ENCODE assay signal across 9 mouse cellular contexts in genomic region chr6:145417014-145417719, GRCm38 (mm10).
DNase-seq lines count a peak whose midpoint lies in the region; TF ChIP-seq lines count a peak whose summit lies in the region.
"Had no signal": no experiment of that assay in that cellular context is flagged by ENCODE, and none has a peak within 500 bp of the region (broad histone marks: within the 10 kb centered on the region; RNA-seq: fewer than 3 reads in every experiment).

No protein-coding gene starts in this region.

- H3K9ac ChIP-seq in ES-Bruce4 (ENCODE audit: low read depth, poor library complexity, severe bottlenecking): no peak overlapping the region
- H3K9ac ChIP-seq: liver, embryonic 15.5 days had no signal

- TF ChIP-seq EP300 in ES-Bruce4 (IDR thresholded peaks at IDR 0.05; ENCODE audit: insufficient read depth, low read depth, low read length): no peak

- no peaks in the 10 kb centered on the region for H3K9me3 ChIP-seq in ES-Bruce4 (replicated peaks; ENCODE audit: control insufficient read depth, insufficient read depth, low read length, poor library complexity, severe bottlenecking)
- H3K9me3 ChIP-seq: liver, embryonic 15.5 days had no signal

- no peaks in the 10 kb centered on the region for H3K27me3 ChIP-seq in ES-Bruce4 (ENCODE audit: control insufficient read depth, insufficient read depth, low read length, poor library complexity, severe bottlenecking)
- H3K27me3 ChIP-seq: liver, embryonic 15.5 days had no signal

- no peak overlapping the region for H3K4me3 ChIP-seq in ES-Bruce4 (ENCODE audit: low read depth, low read length)
- H3K4me3 ChIP-seq in bone marrow macrophage, adult 2 months (ENCODE audit: insufficient read depth, low read length): no peak overlapping the region
- no peak overlapping the region for H3K4me3 ChIP-seq in gastrocnemius, adult 2 months
- H3K4me3 ChIP-seq: liver, embryonic 15.5 days had no signal

- peak; percentile 81 for TF ChIP-seq CTCF in ES-Bruce4 (IDR thresholded peaks at IDR 0.05; ENCODE audit: low read depth, low read length)
- peak; percentile 71 for TF ChIP-seq CTCF in bone marrow macrophage, adult 2 months (IDR thresholded peaks at IDR 0.05; ENCODE audit: low read depth, low read length)
- peak; percentile 90 for TF ChIP-seq CTCF in gastrocnemius, adult 2 months (IDR thresholded peaks at IDR 0.05)

- H3K36me3 ChIP-seq in ES-Bruce4 (ENCODE audit: control insufficient read depth, insufficient read depth, low read length, poor library complexity, severe bottlenecking): no peaks in the 10 kb centered on the region
- H3K36me3 ChIP-seq: liver, embryonic 15.5 days had no signal

- no peak for TF ChIP-seq POLR2A in ES-Bruce4 (IDR thresholded peaks at IDR 0.05; ENCODE audit: insufficient read depth, low read length)
- no peak for TF ChIP-seq POLR2A in bone marrow macrophage, adult 2 months (IDR thresholded peaks at IDR 0.05; ENCODE audit: borderline replicate concordance, low read depth, low read length)

- H3K27ac ChIP-seq in ES-Bruce4 (ENCODE audit: insufficient read depth, low read length): no peak overlapping the region
- no peak overlapping the region for H3K27ac ChIP-seq in bone marrow macrophage, adult 2 months (ENCODE audit: insufficient read depth, low read depth, low read length)
- H3K27ac ChIP-seq in gastrocnemius, adult 2 months: no peak overlapping the region
- H3K27ac ChIP-seq: liver, embryonic 15.5 days had no signal

- peak; percentile 20 to 57 for DNase-seq in left cerebral cortex, adult 18-20 months (ENCODE audit: low spot score in 2 of 2)
- DNase-seq in left cerebral cortex, postnatal 25 days (ENCODE audit: low spot score in 2 of 2): no peak
- DNase-seq in gastrocnemius, adult 2 months: peak; percentile 64
- peak; percentile 51 to 78 for DNase-seq in kidney, postnatal 36 days
- DNase-seq in retina, postnatal 1 day: peak; percentile 69
- DNase-seq in urinary bladder, postnatal 25 days (ENCODE audit: low spot score): peak; percentile 56

- intact Hi-C loops in left cerebral cortex, postnatal 25 days (cut with DNase I): no loop called here
- intact Hi-C loops in gastrocnemius, adult 2 months (cut with DNase I): loop anchor here (2.0 to 5.0 kb wide), 2 partner anchors 375 to 408 kb away; no protein-coding TSS in a partner anchor

- H3K4me1 ChIP-seq in ES-Bruce4 (ENCODE audit: control insufficient read depth, insufficient read depth, low read length): no peaks in the 10 kb centered on the region
- no peaks in the 10 kb centered on the region for H3K4me1 ChIP-seq in bone marrow macrophage, adult 2 months (ENCODE audit: control insufficient read depth, insufficient read depth, low read length)
- H3K4me1 ChIP-seq: liver, embryonic 15.5 days had no signal

Comparison
In these comparisons a context has a peak if more than half of its experiments do, and no peak if none do; other contexts are left out.
1. DNase-seq: peak in left cerebral cortex, adult 18-20 months (2 of 2), gastrocnemius, adult 2 months (single experiment), kidney, postnatal 36 days (2 of 2), retina, postnatal 1 day (single experiment) and urinary bladder, postnatal 25 days (single experiment); none in left cerebral cortex, postnatal 25 days (0 of 2).
2. Peak in every context shown above with its lines, with median percentiles within 50 percentile points of each other: CTCF ChIP-seq.